Mouse (Mus musculus) left cerebral cortex, postnatal 25 days (tissue): Measurements from ENCODE around the gene A530064D06Rik. TPM values are rescaled to one million over a fixed set of nuclear protein-coding genes. Genes with fewer than 3 reads are reported as not detected.
"Not testable (repeated sequence)": the region's sequence is repeated elsewhere in the genome, so short reads cannot be mapped to it uniquely, and the experiment has no call there.

Experiments
- DNase-seq, 2 experiments: peaks; one replicate each; pipeline ENCODE4 v3.0.0; 2022; ENCODE audit warnings: low spot score in 2 of 2, mixed read lengths in 1 of 2
- intact Hi-C: fragments of 180-260 bp; cut with DNase I; formaldehyde crosslinking; loops from one replicate; pipeline ENCODE4 v1.15.1; 2025
- total RNA-seq, 2 experiments: library from RNA; stranded (reverse); gene quantifications; 2 replicates each; pipeline ENCODE4 v1.2.3; 2021

The A530064D06Rik gene
- not detected for total RNA-seq

DNA sequence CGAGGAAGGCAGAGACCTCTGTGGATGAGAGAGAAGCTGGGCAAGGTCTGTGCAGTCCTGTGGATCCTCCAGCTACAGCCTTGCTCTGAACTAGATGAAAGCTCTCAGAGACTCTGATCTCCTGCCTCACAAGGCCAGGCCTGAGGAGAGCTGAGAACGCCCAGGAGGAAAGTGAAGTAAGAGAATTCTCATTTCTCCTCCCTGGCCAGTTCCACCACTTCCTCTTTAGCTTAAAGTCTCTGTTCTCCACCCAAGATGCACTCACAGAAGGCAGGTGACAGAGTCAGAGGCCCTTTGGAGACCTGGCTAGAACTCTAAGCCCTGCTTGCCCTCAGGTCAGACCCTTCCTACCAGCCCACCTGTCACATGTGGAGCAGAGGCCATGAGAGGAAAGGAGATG, at the start of gene A530064D06Rik:
TSS of gene A530064D06Rik (minus strand) at position 173 of the 400 bp plus-strand sequence.
- intact Hi-C loops, result loop anchor here (5.0 kb wide), 1 partner anchor 150 kb away; the partner anchor contains the start of gene B430306N03Rik
- not testable (repeated sequence) for DNase-seq

DNA sequence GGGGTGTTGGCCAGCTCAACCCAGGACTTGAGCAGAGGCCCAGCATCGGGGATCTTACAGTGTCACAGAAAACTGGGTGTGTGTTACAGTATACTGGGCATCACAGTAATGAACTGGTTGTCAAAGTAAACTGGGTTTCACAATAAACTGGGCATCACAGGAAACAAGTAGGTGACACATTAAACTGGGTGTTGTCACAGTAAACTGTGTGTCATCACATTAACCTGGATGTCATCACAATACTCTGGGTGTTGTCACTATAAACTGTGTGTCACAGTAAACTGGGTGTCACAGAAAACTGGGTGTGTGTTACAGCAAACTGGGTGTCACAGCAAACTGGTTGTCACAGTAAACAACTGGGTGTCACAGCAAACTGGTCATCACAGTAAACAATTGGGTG, 48.4 kb upstream of the A530064D06Rik start:
- intact Hi-C loops, result no loop called here
- DNase-seq, result no peak

DNA sequence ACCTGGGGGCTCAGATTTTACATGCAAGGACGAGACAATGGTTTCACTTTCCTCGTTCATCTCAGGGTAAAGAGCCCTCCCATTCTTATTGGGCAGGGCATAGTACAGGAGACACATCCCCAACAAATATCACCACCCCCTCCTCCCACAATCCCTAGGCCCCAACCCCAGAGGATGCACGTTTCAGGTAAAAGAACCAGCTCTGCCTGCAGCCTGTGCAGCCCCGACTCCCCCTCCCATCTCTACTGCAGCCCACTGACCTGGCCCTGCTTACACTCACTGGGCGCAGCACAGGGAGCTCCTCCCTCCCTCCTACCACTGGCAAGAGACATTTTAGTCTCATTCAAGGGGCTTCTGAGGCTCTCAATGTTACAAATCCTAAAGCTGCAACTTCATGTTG, 46.4 kb upstream of the A530064D06Rik start:
- DNase-seq, result no peak
- intact Hi-C loops, result no loop called here

DNA sequence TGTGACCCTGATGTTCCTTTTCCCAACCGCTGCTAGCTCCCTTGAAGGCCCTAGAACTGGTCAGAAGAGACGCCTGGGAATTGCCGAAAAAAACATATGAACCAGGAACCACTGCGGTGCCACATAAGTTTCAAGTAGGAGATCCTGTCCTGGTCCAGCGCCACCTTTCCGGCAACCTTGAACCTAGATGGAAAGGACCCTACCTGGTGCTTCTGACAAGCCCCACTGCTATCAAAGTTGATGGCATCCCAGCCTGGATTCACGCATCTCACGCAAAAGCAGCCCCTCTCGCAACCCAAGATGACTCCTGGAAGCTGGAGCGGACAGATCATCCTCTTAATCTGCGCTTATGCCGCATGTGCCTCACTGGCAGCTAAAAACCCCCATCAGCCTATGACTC, 45.5 kb upstream of the A530064D06Rik start:
- intact Hi-C loops, result no loop called here
- DNase-seq, result no peak

DNA sequence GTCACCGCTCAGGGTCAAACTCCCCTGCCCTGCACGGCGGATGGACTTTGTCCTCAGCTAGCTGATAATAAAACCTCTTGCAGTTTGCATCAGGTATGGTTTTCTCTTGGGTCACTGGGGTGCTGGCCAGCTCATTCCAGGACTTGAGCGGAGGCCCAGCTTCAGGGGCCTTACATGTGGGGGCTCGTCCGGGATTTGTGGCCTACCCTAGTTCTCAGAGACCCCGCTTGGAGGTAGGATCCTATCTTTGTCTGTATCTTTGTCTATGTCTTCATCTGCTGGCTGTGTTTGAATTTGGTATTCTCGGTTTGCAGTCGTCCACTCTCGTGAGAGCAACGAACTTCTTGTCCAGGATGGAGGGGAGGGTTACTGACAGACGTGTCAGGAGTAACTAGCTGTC, 36.0 kb upstream of the A530064D06Rik start:
- no peak for DNase-seq
- intact Hi-C loops, result loop anchor here (5.0 kb wide), 1 partner anchor 134 kb away; no protein-coding TSS in a partner anchor

DNA sequence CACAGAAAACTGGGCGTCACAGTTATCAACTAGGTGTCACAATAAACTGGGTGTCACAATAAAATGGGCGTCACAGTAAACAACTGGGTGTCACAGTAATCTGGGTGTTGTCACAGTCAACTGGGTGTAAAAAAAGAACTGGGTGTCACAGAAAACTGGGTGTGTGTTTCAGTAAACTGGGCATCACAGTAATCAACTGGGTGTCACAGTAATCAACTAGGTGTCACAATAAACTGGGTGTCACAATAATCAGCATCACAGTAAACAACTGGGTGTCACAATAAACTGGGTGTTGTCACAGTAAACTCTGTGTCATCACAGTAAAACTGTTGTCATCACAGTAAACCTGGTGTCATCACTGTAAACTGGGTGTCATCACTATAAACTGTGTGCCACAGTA, 25.3 kb upstream of the A530064D06Rik start:
- intact Hi-C loops, result no loop called here
- DNase-seq, result no peak

DNA sequence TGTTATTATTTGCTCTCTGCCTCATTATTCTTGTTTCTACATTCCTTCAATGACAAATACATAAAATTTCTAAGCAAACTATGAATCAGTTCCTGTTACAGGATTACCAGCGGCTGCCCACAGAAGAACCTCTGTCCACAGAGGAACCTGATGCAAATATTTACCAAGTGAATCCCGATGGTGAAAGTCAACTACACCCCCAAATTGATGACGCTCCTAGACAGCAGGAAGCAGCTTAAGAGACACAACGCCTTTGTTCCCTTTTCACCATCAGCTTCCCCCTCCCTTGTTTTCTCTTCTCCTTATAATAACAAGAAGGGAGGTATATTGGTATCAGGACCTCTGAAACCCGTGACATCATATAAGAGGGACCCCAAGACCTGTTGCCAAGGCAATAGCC, 18.2 kb upstream of the A530064D06Rik start:
- intact Hi-C loops, result no loop called here
- DNase-seq, result no peak

DNA sequence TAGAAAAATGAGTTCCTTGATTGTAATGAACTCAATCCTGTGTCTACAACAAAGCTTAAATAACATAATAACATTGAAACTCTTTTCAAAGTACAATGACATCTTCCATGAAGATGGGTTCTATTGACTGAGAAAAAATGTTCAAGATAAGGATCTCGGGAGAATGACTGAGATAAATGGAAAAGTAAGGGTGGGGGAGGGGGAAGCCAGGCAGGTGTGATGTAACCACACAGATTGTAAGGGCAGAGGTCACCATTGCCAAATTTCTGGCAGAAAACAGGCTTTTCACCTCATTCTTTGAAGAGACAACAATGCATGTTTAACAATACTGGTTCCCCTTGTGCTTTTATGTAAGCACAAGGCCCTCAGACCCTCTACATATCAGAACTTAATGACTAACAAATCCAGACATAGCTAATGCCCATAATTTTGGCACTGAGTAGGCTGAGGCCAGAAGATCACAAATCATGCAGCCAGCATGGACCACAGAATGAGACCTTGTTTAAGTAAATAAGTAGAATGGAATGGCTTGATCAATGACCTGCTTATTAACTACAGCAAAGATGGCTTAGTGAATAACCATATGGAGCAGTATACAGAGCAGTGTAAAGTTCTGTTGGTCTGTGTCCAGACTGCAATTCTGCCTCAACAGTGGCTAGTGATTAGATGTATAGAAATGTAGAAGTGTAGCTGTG, 9.5 kb downstream of the A530064D06Rik start:
- DNase-seq, result no peak
- intact Hi-C loops, result loop anchor here (2.0 kb wide), 1 partner anchor 23 kb away; no protein-coding TSS in a partner anchor

DNA sequence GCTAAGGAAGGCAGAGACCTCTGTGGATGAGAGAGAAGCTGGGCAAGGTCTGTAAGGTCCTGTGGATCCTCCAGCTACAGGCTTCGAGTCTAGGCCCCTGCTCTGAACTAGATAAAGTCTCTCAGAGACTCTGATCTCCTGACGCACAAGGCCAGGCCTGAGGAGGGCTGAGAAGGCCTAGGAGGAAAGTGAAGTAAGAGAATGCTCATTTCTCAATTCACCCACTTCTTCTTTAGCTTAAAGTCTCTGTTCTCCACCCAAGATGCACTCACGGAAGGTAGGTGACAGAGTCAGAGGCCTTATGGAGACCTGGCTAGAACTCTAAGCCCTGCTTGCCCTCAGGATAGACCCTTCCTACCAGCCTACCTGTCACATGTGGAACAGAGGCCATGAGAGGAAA, 21.0 kb downstream of the A530064D06Rik start, which contains the start of gene 9830107B12Rik:
TSS of gene 9830107B12Rik (minus strand) at position 149 of the 400 bp plus-strand sequence.
- no peak for DNase-seq
- intact Hi-C loops, result no loop called here

DNA sequence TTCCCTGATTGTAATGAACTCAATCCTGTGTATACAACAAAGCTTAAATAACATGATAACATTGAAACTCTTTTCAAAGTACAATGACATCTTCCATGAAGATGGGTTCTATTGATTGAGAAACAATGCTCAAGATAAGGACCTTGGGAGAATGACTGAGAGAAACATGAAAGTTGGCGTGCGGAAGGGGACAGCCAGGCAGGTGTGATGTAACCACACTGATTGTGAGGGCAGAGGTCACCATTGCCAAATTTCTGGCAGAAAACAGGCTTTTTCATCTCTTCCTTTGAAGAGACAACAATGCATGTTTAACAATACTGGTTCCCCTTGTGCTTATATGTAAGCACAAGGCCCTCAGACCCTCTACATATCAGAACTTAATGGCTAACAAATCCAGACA, 34.3 kb downstream of the A530064D06Rik start:
- intact Hi-C loops, result no loop called here
- DNase-seq, result no peak

DNA sequence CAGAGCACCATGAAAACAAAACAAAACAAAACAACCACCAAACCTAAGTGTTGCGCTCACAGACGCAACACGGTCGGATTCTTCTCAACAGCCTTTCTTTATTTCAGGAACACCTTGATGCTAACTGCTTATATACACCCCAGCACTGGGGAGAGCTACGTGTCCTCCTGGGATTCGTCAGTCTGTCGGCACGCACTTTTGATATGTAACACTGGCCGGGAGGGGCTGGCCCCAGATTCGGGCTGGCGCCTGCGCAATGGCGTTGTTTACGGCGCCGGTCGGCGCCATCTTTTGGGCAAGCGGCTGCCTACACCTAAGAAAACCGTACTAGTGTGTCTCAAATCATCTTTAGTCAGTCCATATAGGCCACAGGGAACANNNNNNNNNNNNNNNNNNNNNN, 46.6 kb downstream of the A530064D06Rik start:
- no peak for DNase-seq
- intact Hi-C loops, result no loop called here

DNA sequence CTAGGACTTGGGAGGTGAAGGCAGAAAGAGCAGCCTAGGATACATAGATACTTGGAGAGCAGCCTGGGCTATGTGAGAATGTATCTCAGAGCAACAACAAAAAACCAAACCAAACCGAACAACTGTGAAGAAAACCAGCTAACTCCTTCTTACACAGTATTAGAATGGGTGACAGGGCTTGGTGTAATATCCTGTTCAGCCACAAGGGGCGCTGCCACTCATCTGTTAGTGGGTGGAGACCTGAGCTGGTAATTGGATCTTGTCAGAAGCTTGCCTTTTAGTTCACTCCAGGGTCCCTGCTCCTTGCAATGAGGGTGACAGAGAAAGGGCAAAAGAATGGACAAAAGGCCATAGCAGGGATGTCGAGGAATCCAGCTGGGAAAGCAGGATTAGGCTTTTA, 47.4 kb downstream of the A530064D06Rik start:
- intact Hi-C loops, result no loop called here

DNA sequence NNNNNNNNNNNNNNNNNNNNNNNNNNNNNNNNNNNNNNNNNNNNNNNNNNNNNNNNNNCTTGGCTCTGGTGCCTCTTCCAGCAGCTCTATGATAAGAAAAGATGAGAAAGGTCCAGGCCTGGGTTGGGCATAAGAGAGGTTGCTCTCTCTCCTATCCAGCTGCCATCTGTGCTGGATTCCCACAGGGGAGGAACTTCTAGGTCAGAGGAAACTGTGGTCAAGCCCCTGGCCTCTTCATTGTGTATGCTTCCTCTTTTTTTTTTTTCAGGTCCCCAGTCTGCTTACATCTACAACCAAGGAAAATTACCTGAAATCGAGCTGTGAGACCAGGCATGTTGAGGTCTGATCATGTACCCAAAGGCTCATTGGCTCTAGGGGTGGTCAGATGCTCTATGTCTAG, 48.5 kb downstream of the A530064D06Rik start:
- no peak for DNase-seq
- intact Hi-C loops, result no loop called here

More for the DNA sequence above, 47.4 kb downstream of the A530064D06Rik start:
- peak; percentile 55 to 70 for DNase-seq

DNA sequence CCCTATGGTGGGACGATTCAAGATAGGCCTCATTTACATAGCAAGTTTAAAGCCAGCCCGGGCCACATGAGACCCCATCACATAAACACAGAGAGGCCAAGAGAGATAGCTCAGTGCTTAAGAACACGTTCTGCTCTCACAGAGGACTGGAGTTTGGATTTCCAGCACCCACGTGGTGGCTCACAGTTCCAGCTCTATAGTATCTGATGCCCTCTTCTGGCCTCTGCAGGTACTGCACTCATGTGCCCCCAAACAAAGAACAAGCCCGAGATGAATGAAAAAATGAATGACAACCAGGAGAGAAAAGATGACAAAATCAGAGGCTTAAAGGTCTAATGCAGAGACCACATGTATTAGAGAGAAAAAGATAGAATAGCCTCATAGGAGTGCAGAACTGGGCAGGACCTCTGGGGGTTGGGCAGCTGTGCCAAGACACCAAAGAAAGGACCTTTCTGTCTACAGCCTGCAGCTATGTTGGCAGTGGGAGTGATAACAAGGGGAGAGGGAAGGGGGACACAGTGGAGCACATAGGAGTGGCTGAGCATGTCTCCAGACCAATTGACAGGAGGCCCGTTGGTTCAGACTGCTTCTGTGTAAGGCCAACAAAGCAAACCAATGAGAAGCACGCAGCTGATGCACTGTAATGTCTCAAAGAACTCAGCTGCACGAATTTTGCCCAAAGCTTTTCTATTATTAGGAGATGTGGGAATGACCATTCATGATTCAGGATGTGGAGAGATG, 56.4 kb downstream of the A530064D06Rik start:
- DNase-seq, result no peak

DNA sequence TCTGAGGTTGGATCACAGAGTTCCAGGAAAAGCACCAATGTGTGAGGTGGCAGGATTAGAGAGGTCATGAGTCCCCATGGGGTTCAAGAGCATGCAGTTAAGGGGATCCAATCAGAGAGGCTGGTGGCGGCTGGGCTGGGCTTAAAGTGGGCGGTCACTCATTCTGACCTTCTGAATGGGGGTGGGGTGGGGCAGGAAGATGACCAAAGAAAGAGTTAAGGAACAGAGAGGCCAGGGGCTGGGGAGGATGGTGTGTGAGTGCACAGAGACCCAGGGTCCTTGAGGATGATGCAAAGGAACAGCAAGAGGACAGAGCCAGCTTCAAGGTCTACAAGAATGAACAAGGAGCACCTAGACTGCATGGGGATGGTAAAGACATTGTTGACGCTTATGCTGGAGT, 58.6 kb downstream of the A530064D06Rik start:
- intact Hi-C loops, result no loop called here
- DNase-seq, result no peak

More for the DNA sequence above, 56.4 kb downstream of the A530064D06Rik start:
- intact Hi-C loops, result no loop called here

DNA sequence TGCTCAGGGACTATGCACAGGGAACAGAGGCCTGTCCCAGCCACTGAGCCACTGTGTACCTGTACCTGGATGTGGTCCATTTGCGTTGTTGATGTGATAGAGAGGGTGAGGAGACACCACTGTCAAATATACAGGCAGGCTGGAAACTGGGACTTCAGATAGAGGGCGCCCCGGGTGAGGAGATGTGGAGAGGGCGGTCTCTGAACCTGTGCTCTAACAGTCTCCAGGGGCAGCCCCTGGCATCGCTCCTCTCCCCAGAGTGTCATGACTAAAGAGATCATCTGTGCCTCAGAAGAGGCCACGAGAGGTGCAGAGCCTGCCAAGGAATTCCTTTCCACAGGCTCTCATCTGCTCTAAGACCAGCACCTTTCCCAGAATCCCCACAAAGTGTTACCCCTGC, 59.2 kb downstream of the A530064D06Rik start:
- intact Hi-C loops, result no loop called here
- no peak for DNase-seq

DNA sequence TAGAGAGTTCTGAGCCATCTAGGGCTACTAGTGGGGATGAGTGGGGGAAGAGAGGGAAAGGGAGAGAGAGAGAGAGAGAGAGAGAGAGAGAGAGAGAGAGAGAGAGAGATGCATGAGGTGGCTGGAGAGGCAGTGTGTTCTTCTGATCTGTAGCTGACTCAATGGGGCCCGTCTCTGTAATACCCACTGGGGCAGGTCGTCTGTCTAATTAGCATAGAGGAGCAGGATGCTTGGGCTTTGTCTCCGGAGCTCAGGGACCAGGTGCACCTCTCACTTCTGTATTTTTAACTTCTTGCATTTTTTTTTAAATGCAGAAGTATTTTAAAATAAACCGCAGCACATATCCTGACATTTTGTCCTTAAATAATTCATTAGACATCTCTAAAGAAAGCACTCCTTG, 59.7 kb downstream of the A530064D06Rik start:
- intact Hi-C loops, result no loop called here
- no peak for DNase-seq

DNA sequence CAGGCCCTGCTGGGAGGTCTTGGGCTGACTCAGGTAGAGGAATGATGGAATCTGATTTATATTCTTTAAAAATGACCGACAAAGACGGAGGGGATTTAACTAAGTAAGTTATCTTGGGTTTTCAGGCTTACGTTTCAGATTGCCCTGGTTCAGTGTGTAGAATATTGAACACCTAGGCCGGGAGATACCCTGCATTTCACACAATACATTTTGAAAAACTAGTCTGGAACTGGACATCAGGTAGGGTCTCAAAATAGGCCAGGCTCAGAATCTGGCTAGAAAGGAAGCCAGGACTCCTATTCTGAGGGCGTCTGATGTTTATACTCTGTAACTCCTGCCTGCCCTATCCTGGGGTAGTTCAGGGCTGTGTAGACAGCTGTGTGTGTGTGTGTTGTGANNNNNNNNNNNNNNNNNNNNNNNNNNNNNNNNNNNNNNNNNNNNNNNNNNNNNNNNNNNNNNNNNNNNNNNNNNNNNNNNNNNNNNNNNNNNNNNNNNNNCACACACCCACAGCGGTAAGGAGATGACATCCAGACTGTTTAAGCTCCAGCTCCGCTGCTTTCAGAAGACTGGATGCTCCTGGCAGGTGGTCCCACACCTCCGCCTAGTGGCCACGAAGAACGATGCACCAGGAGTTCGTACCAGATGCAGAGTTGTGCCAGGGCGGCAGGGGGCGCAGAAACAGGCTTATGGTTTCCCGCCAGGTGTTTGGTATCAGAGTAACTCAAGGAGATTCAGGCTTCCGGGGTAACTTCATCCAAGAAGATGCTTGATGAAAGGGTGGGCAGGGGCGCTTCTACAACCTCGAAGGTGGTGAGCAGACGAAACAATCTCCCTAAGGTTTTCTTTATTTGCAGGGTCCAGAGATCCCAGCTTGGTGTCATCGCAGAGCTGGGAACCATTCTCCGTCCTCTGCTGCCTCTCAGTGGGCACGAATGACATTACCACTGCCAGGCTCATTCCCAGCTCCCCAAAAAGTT, 66.3 kb downstream of the A530064D06Rik start:
- peak; percentile 92 to 94 for DNase-seq
- intact Hi-C loops, result loop anchor here (1.0 to 5.0 kb wide), 4 partner anchors 228 to 408 kb away; partner anchors contain the start of genes Gm21981 and Prickle4

DNA sequence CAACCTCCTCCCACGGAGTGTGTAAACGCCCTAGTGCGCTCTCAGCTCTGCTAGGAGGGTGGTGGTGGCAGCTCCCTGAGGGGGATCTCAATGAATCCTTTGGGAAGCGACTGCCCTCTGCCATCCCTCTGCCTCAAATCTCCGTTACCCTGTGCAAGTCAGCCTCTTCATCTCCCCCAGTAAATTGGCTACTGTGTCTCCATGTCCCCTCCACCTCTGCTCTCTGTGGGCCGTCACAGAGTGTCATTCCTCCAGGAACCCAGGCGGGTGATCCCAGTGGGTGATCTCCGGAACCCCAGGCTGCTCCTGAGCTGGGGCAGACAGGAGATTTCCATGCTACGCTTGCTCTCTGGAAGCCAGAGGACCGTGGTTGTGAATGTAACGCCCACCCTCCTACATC, 67.8 kb downstream of the A530064D06Rik start:
- DNase-seq, result no peak
- intact Hi-C loops, result no loop called here
